Mouse (Mus musculus): ENCODE measurements around the gene Gm281.

The Gm281 gene

DNA sequence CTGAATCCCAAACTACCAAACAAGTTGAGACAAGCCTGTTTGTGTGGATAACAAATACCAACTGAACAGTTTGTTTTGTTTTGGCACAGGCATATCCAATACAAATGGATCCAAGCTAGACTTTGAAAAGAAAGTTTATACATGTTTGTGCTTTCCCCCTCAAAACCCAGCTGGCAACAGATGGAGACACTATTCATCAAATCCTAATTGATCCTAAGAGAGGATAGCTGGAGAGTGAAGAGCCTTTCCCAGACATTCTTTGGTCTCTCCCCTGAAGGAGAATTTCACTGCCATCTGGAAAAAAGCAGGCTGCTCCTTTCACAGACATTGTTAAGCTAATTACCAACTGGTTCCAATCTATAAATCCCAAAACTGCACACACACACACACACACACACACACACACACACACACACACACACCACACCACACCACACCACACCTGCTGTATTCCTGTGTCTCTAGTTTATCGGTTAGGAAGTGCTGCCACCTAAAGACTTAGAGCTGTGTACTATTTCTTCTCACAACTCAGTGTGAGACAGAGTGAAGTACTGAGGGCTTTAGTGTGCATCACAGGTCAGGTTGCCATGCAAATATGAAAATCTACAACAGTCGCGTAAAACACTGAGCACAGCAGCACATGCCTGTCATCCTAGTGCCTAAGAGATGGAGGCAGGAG, 101.3 kb downstream of the Gm281 start:
- peak; percentile 5 for DNase-seq

GRCm38 (mm10) chr14:13790446-13790845, 123.8 kb downstream of the Gm281 start:
- DNase-seq, result no peak

DNA sequence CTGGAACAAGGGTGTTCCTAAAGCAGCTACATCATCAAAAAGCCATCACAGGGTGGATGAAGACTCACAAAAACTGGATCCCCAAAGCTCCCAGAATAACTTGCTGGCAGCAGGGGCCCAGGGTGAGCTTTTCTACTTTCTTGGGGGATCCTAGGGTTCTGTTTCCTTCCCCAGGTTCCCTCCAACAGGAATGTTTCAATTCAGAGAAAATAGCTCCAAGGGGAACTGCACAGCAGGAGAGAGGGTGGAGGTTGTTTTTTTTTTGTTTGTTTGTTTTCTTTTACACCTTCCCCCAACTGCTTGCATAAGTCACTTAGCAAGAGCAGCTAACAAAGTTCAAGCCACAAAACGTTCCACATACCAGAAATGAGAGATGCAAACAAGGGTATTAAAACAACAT, 124.3 kb downstream of the Gm281 start:
- no peak for DNase-seq

DNA sequence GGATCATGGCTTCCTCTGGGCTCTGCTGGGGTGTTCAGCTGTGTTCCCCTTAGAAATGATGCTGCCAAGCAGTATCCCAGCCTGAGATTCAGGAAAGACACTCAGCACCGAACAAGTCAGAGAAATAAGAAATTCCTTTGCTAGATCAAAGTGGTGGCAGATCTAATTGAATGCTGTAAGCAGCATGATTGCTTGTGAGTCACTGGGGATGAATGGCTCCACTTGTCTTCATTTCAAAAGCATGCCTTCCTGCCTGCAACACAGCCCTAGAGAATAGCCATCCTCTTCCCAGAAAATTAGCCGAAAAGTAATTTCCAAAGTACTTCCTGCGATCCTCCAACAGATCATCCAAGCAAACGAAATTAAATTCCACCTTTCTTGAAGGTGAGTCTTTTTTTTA, 131.3 kb downstream of the Gm281 start:
- no peak for DNase-seq

- no peak for DNase-seq
Observed at GRCm38 (mm10) chr14:13778383-13778782, 135.9 kb downstream of the Gm281 start.

- no peak for DNase-seq
Observed at GRCm38 (mm10) chr14:13771163-13771562, 143.1 kb downstream of the Gm281 start.

DNA sequence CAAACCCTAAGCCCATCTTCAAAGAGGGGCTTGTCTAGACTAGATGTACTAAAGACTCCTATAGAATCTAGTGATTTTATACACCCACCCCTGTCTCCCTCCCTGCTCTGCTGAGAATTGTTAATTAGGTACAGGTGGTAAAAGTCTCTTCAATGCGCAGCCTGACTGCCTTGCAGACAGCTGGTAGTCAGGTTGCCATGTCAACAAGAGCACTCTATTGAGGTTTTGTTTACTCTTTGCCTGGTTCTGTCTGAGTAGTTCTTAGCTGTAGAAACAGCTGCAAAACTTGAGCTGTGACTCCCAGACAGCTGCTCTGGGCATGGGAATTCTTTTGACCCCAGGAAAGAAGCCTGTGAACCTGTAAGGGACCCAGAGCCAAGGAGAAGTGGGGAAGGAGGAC, 143.6 kb downstream of the Gm281 start:
- DNase-seq, result peak; percentile 72

Measured in embryo, embryonic 11 days (tissue).